ENCODE assay signal across 16 mouse cellular contexts in genomic region chr4:30262101-30262500, GRCm38 (mm10).
DNase-seq lines count a peak whose midpoint lies in the region; ATAC-seq and TF ChIP-seq lines count a peak whose summit lies in the region.
"Had no signal": no experiment of that assay in that cellular context is flagged by ENCODE, and none has a peak within 500 bp of the region (broad histone marks: within the 10 kb centered on the region; RNA-seq: fewer than 3 reads in every experiment).

No protein-coding gene starts in this region.

- no peaks in the 10 kb centered on the region for H3K4me1 ChIP-seq in hindbrain, postnatal 0 days (ENCODE audit: insufficient read depth, low read length)
- H3K4me1 ChIP-seq in hindbrain, embryonic 11.5 days (replicated peaks; ENCODE audit: control insufficient read depth, insufficient read depth, low read length) = no peaks in the 10 kb centered on the region
- H3K4me1 ChIP-seq: liver, embryonic 15.5 days had no signal

- no peaks in the 10 kb centered on the region for H3K9me3 ChIP-seq in hindbrain, postnatal 0 days (ENCODE audit: low read length)
- H3K9me3 ChIP-seq in hindbrain, embryonic 11.5 days (ENCODE audit: control insufficient read depth, low read length) = no peaks in the 10 kb centered on the region
- H3K9me3 ChIP-seq: liver, embryonic 15.5 days had no signal

- H3K36me3 ChIP-seq in hindbrain, postnatal 0 days (ENCODE audit: insufficient read depth, low read length) = no peaks in the 10 kb centered on the region
- no peaks in the 10 kb centered on the region for H3K36me3 ChIP-seq in hindbrain, embryonic 11.5 days (ENCODE audit: control insufficient read depth, insufficient read depth, low read length)
- H3K36me3 ChIP-seq: liver, embryonic 15.5 days had no signal

- no peak overlapping the region for H3K4me3 ChIP-seq in hindbrain, postnatal 0 days (ENCODE audit: low read length)
- no peak overlapping the region for H3K4me3 ChIP-seq in hindbrain, embryonic 11.5 days (ENCODE audit: low read depth, low read length)
- H3K4me3 ChIP-seq in layer of hippocampus, adult 2 months = no peak overlapping the region
- H3K4me3 ChIP-seq: left cerebral cortex, adult 2 months; liver, embryonic 15.5 days had no signal

- H3K27ac ChIP-seq in hindbrain, postnatal 0 days = no peak overlapping the region
- H3K27ac ChIP-seq in hindbrain, embryonic 11.5 days (ENCODE audit: low read depth, low read length) = no peak overlapping the region
- no peak overlapping the region for H3K27ac ChIP-seq in layer of hippocampus, adult 2 months
- H3K27ac ChIP-seq: left cerebral cortex, adult 2 months; liver, embryonic 15.5 days had no signal

- H3K9ac ChIP-seq in hindbrain, postnatal 0 days (replicated peaks; ENCODE audit: low read length) = no peak overlapping the region
- no peak overlapping the region for H3K9ac ChIP-seq in hindbrain, embryonic 11.5 days (ENCODE audit: low read depth, low read length)
- H3K9ac ChIP-seq: liver, embryonic 15.5 days had no signal

- 42% methylated on average over 2 of the region's 2 CpGs for WGBS in hindbrain, postnatal 0 days
- WGBS in hindbrain, embryonic 11.5 days = 82% methylated on average over 2 of the region's 2 CpGs

- ATAC-seq in hindbrain, postnatal 0 days = peak; percentile 73; the same call in 1 of the 2 replicates
- ATAC-seq in hindbrain, embryonic 11.5 days (ENCODE audit: low FRiP score) = no peak

- H3K4me2 ChIP-seq in hindbrain, postnatal 0 days (ENCODE audit: low read depth, low read length) = no peak overlapping the region
- H3K4me2 ChIP-seq in hindbrain, embryonic 11.5 days (replicated peaks; ENCODE audit: low read depth, low read length) = no peak overlapping the region
- H3K4me2 ChIP-seq: liver, embryonic 15.5 days had no signal

- H3K27me3 ChIP-seq in hindbrain, postnatal 0 days (ENCODE audit: insufficient read depth, low read length) = no peaks in the 10 kb centered on the region
- H3K27me3 ChIP-seq in hindbrain, embryonic 11.5 days (ENCODE audit: control insufficient read depth, insufficient read depth, low read length) = no peaks in the 10 kb centered on the region
- H3K27me3 ChIP-seq: CH12.LX; liver, embryonic 15.5 days had no signal

- TF ChIP-seq CTCF in hindbrain, postnatal 0 days (IDR thresholded peaks at IDR 0.05; ENCODE audit: low read depth) = no peak
- no peak for TF ChIP-seq CTCF in layer of hippocampus, adult 2 months (conservative IDR thresholded peaks at IDR 0.05)

- DNase-seq in cerebellum, postnatal 10 days = peak; percentile 76
- DNase-seq in cerebellum, adult 9-11 months = no peak
- DNase-seq in hindbrain, postnatal 0 days (ENCODE audit: low spot score) = peak; percentile 64
- no peak for DNase-seq in hindbrain, embryonic 11.5 days (ENCODE audit: low spot score)
- peak; percentile 9 for DNase-seq in Muller cell, postnatal 12 days (ENCODE audit: inconsistent ontology term)
- peak; percentile 12 for DNase-seq in layer of hippocampus, adult 2 months (ENCODE audit: low spot score in 2 of 2)
- no peak for DNase-seq in T-cell, adult 2 months (ENCODE audit: low spot score)
- no peak for DNase-seq in embryo, embryonic 11 days
- DNase-seq: adrenal gland, adult 8-10 months; gastrocnemius, postnatal 14 days; kidney, adult 18-20 months; kidney, postnatal 10 days; lung, postnatal 14 days had no signal

Comparison
In these comparisons a context has a peak if more than half of its experiments do, and no peak if none do; other contexts are left out.
1. DNase-seq: peak in cerebellum, postnatal 10 days (2 of 2), hindbrain, postnatal 0 days (single experiment), Muller cell, postnatal 12 days (single experiment) and layer of hippocampus, adult 2 months (2 of 2); none in cerebellum, adult 9-11 months (single experiment), hindbrain, embryonic 11.5 days (single experiment), T-cell, adult 2 months (single experiment) and embryo, embryonic 11 days (single experiment).